Mouse (Mus musculus) hematopoietic stem cell, adult 5-6 weeks (primary cell): ENCODE results near the gene Frmd3. TPM values are rescaled to one million over a fixed set of nuclear protein-coding genes. Genes with fewer than 3 reads are reported as not detected.

Experiments
- total RNA-seq: library from RNA; stranded (forward); fragments of 172-1452, 232-1000 nt; gene quantifications from 2 replicates; pipeline ENCODE4 v1.2.3, GENCODE M21; 2017

The Frmd3 gene
- total RNA-seq, 1 experiment from 2014 or later = not detected

Other genes starting within 250 kb of the Frmd3 start
- not detected in 2 replicates for gene Rasef, start 222.4 kb upstream of the Frmd3 start, total RNA-seq
- not detected in 2 replicates for gene Gm11758, start 137.2 kb upstream of the Frmd3 start, total RNA-seq
- gene Gm11757, start 122.3 kb upstream of the Frmd3 start, total RNA-seq = not detected in 2 replicates
- not detected in 2 replicates for gene Gm13871, start 107.5 kb upstream of the Frmd3 start, total RNA-seq
- gene Gm11756, start 92.7 kb upstream of the Frmd3 start, total RNA-seq = not detected in 2 replicates
- gene 2310002L09Rik, start 62.6 kb upstream of the Frmd3 start, total RNA-seq = not detected in 2 replicates
- gene Kdm4c, start 229.1 kb downstream of the Frmd3 start, total RNA-seq = 29.0 and 32.0 TPM in 2 replicates